Mouse (Mus musculus): ENCODE results near the gene 4930558C23Rik.
"Not testable (repeated sequence)": the region's sequence is repeated elsewhere in the genome, so short reads cannot be mapped to it uniquely, and the experiment has no call there.

4930558C23Rik gene

GRCm38 (mm10) chr3:95373208-95373607 is 29.4 kb downstream of the 4930558C23Rik start:
- DNase-seq (ENCODE audit: low spot score), result no peak

DNA sequence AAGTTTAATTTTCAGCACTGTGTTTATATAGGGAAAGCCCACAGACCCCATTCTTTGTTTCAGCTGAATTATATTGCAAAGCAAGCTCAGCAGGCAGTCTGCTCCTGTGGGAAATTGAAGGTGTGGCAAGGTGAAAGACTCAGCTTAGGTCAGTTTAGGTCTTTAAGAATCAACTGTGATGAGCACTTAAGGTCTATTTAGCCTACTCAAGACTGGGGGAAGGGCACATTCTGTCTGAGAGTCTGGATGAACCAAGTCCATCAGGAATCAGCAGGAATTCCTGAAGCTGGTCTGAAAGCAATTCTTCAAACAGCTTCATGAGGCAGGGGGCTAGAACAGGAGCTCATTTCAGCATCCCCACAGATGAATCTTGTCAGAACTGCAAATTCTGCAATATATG is 32.5 kb downstream of the 4930558C23Rik start:
- no peak for DNase-seq (ENCODE audit: low spot score)

- DNase-seq (ENCODE audit: low spot score), result not testable (repeated sequence)
These were observed 42.4 kb downstream of the 4930558C23Rik start for GRCm38 (mm10) chr3:95360276-95360675.

GRCm38 (mm10) chr3:95357746-95358145 is 44.9 kb downstream of the 4930558C23Rik start:
- DNase-seq (ENCODE audit: low spot score), result no peak

- DNase-seq (ENCODE audit: low spot score), result peak; percentile 88
These were observed 45.8 kb downstream of the 4930558C23Rik start, which contains the start of gene Setdb1 for GRCm38 (mm10) chr3:95356701-95357449. Gene Setdb1, minus strand, starts transcription at chr3:95357202.

GRCm38 (mm10) chr3:95355911-95356544 is 46.6 kb downstream of the 4930558C23Rik start:
- DNase-seq (ENCODE audit: low spot score), result not testable (repeated sequence)

- peak; percentile 49 for DNase-seq (ENCODE audit: low spot score)
These were observed 53.1 kb downstream of the 4930558C23Rik start for GRCm38 (mm10) chr3:95349491-95349890.

DNA sequence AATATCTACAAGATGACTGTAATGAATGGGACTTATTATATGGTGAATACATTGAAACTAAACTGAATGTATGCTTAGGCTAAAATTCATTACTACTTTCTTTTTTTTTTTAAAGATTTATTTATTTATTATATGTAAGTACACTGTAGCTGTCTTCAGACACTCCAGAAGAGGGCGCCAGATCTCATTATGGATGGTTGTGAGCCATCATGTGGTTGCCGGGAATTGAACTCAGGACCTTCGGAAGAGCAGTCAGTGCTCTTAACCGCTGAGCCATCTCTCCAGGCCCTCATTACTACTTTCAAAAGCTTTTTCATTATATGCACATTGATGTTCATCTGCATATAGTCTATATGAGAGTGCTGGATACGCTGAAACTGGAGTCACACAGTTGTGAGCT is 54.3 kb downstream of the 4930558C23Rik start:
- not testable (repeated sequence) for DNase-seq (ENCODE audit: low spot score)

- no peak for DNase-seq (ENCODE audit: low spot score)
These were observed 56.2 kb downstream of the 4930558C23Rik start for GRCm38 (mm10) chr3:95346454-95346853.

- DNase-seq (ENCODE audit: low spot score), result not testable (repeated sequence)
These were observed 59.2 kb downstream of the 4930558C23Rik start for GRCm38 (mm10) chr3:95343356-95344000.

GRCm38 (mm10) chr3:95338251-95338650 is 64.4 kb downstream of the 4930558C23Rik start:
- DNase-seq (ENCODE audit: low spot score), result no peak

- DNase-seq (ENCODE audit: low spot score), result no peak
These were observed 65.3 kb downstream of the 4930558C23Rik start for GRCm38 (mm10) chr3:95337345-95337744.

All from T-cell, adult 2 months (primary cell).